Mouse (Mus musculus) right cerebral cortex, postnatal 36 days (tissue): ENCODE measurements around the gene Zzz3.

Experiments
- DNase-seq, 2 experiments: peaks; one replicate each; pipeline ENCODE4 v3.0.0; 2022; ENCODE audit warnings: low spot score in 2 of 2, mixed read lengths in 1 of 2

Zzz3 gene

DNA sequence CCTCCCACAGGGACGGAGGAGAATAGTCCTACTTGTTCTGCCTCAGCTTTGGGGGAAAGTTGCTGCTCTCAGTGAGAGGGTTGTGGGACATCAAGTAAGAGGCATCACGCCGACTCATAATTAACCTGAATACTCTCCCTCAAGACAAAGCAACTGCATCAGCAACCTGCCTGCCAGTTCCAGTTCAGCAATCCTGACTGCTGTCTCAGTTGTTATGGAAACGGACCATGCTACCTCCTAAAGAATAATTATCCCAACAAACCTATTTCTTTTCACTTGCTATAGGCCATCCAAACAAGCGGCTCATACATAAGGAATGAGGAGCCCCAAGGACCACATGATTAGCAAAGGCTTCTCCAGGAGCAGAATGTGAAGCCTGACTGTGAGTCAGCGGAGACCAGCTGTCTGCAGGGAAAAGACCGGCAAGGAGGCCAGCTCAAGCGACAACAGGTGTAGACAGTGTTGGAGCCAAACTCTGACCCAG lies 100.2 kb downstream of the Zzz3 start:
- DNase-seq: no peak

DNA sequence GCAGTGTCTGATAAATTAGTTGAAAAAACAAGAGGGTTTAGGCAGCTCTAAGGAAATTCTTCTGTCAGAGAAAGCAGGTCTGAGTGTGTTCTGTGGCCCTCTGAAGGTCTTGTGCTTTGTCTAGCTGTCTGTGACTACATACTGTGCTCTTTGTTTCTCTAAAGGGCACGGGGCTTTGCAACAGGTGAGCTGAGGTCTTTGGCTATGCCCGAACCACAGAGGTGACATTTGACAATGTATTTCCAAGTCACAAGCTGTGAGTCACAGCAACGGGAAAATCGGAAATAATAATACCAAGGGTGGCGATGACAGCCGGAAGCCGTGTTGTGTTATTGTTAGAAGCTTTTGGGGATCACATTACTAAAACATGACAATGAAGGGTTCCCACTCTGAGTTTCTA lies 101.8 kb downstream of the Zzz3 start:
- DNase-seq: no peak

DNA sequence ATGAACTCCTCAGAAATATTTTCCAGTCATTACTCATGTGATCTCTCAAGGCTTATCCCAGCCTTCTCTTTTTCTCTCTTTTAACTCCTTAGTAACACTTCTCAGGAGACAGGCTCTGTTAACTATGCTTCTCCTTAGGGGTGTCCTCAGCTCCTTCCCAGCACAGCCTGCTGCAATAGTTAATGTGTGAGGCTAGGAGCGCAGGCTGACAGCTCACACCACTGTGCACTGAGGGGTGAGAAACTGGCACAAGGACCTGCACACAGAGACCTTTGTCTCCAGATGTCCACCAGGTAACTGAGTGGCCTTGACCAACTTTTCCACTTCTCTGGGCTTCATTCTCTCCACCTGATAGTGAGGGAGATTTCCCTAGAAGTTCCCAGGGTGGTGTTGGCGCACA lies 102.6 kb downstream of the Zzz3 start:
- no peak for DNase-seq

DNA sequence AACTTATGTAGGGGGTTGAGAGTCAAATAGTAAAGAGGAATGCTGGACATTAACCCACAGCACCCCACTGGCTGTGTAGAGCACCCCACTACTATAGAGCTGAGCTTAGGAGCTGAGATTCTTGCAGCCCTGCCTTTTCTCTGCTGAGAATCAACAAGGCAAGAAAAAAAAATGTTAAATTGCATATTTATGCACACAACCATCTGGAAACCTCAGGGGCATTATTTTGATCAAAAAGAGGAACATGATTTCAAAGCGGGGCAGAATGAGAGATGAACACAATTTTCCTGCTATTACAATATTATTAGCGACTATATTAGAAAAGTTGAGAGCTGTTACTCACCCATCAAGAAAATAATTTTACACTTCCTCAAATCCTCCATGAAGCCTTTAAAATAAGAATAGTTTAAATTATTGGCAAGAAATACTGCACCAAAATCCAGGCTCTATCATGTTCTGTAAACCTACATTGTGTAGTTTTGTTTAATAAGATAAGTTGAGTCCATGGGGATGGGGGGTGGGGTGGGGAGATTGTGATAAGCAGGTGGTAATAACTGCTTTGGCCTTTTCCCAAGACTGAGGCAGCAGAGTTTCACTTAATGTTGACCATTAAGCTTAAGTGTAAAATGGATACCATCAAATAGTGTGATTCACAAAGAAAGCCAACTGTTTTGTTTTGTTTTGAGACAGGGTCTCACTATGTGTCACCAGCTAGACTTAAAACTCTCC lies 103.9 kb downstream of the Zzz3 start:
- no peak for DNase-seq

DNA sequence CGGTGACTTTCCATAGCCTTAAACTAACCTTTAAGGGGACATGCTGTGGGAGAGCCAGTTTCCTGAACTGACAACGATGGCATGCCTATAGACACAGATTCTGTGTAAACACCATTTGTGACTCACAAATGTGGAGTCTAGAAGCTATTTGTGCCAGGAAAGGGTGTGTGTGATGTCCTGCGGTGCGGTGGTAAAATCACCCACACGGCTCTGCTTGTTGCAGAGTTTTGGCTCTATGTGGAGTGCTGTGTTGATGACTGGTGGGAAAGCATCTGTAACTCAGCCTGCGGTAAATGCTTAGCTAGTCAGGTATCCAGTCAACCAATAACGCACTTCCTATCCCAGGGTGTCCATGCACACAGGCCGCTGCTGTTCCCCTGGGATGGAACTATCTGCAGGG lies 112.6 kb downstream of the Zzz3 start:
- DNase-seq: no peak

DNA sequence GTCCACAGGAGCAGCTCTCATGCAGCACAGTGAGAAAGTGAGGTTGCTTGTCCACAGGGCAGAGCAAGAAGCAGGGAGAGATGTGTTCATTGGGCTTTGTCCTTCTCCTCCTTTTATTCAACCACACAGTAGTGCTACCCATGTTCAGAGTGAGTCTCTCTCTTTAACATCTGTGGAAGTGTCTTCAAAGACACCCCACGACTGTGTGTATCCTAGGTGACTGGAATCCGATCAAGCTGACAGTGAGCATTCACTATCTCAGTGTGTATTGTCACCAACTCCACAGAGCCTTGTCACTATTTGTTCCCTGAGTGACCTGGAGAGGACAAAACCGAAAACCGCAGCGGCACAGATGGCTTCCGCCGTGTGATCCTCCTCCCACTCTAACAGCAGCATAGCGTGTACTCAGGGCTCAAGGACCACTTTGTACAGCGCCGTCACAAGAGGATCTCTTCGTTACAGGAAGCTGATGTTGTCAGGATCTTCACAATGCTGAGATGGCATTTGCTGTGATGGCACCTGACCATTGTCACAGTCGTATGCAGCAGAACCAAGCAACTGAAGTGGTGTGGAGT lies 113.2 kb downstream of the Zzz3 start:
- DNase-seq: no peak

DNA sequence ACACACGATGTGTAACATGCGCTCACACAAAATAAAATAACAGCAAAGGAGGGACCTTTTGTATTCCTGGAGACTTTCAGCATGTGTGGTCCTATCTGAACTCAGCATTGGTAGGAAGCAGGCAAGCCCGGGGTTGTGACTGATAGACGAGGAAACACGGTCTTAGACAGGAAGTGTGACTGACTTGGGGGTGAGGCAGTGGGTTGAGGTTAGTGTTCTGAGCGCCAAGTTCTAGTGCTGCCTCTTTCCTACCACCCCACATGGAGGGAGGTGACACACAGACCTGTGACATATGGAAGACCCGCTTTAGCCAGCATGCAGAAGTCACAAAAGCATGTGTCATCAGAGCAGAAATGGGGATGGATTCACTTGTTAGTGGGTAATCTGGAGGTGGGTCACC lies 114.0 kb downstream of the Zzz3 start:
- DNase-seq: no peak
